Mouse (Mus musculus): ENCODE measurements at regions not wholly inside any gene's neighbourhood (a gene's known extent, or its start where the extent isn't known, plus 50 kb on each side); places are given as distances from the start of the nearest gene placed in this dataset.

DNA sequence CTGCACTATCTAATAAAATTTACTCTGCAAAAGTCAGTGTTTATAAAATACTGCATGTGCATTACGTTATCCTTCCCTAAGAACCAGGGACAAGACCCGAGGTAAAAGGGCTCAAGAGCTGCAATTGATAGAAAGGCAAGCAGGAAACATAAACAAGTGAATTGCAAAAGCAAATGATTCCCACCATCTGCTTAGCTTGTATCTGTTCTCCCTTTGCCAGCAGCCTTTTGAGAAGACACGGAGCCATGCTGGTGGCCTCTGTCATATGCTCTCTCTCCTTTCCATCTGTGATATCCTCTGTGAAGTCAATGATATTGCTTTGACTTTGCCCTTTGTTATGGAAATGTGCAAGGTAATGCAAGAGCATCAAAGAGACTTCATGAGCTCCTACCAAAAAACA, 532.4 kb upstream of the Tenm2 start:
- no peak for TF ChIP-seq CTCF (IDR thresholded peaks at IDR 0.05; ENCODE audit: borderline replicate concordance, insufficient read depth, low read depth, low read length)
- TF ChIP-seq POLR2A (IDR thresholded peaks at IDR 0.05; ENCODE audit: borderline replicate concordance, insufficient read depth, low read length), result no peak
